Comparison of ENCODE assay signal across 27 mouse cellular contexts in genomic region chr11:121502000-121502860, GRCm38 (mm10). TPM values are rescaled to one million over a fixed set of nuclear protein-coding genes. Genes with fewer than 3 reads are reported as not detected.
DNase-seq lines count a peak whose midpoint lies in the region; ATAC-seq and TF ChIP-seq lines count a peak whose summit lies in the region.
"Had no signal": no experiment of that assay in that cellular context is flagged by ENCODE, and none has a peak within 500 bp of the region (broad histone marks: within the 10 kb centered on the region; RNA-seq: fewer than 3 reads in every experiment).

No protein-coding gene starts in this region.

- H3K9me3 ChIP-seq in embryonic facial prominence, embryonic 14.5 days (ENCODE audit: control insufficient read depth, low read length), result no peaks in the 10 kb centered on the region
- no peaks in the 10 kb centered on the region for H3K9me3 ChIP-seq in embryonic facial prominence, embryonic 10.5 days
- no peaks in the 10 kb centered on the region for H3K9me3 ChIP-seq in lung, embryonic 14.5 days (ENCODE audit: low read depth, low read length)
- no peaks in the 10 kb centered on the region for H3K9me3 ChIP-seq in midbrain, postnatal 0 days (ENCODE audit: low read length)
- H3K9me3 ChIP-seq: forebrain, embryonic 13.5 days; hindbrain, embryonic 15.5 days; intestine, embryonic 15.5 days; liver, embryonic 13.5 days; lung, embryonic 15.5 days; midbrain, embryonic 15.5 days had no signal

- H3K4me1 ChIP-seq in embryonic facial prominence, embryonic 14.5 days (ENCODE audit: control insufficient read depth, insufficient read depth, low read length), result no peaks in the 10 kb centered on the region
- H3K4me1 ChIP-seq in embryonic facial prominence, embryonic 10.5 days, result no peaks in the 10 kb centered on the region
- H3K4me1 ChIP-seq in lung, embryonic 14.5 days (ENCODE audit: insufficient read depth), result no peaks in the 10 kb centered on the region
- no peaks in the 10 kb centered on the region for H3K4me1 ChIP-seq in midbrain, postnatal 0 days (ENCODE audit: insufficient read depth, low read length)
- H3K4me1 ChIP-seq: forebrain, embryonic 13.5 days; hindbrain, embryonic 15.5 days; intestine, embryonic 15.5 days; lung, embryonic 15.5 days; midbrain, embryonic 15.5 days had no signal

- H3K27ac ChIP-seq in embryonic facial prominence, embryonic 14.5 days (replicated peaks; ENCODE audit: low read depth, low read length), result 0 out of 2 replicates have a peak overlapping the region, but pooled peaks have one; percentile 15
- no peak overlapping the region for H3K27ac ChIP-seq in embryonic facial prominence, embryonic 10.5 days (replicated peaks)
- H3K27ac ChIP-seq in lung, embryonic 14.5 days (ENCODE audit: low read depth), result no peak overlapping the region
- H3K27ac ChIP-seq in midbrain, postnatal 0 days (ENCODE audit: low read depth, low read length), result no peak overlapping the region
- H3K27ac ChIP-seq: forebrain, embryonic 13.5 days; hindbrain, embryonic 15.5 days; intestine, embryonic 15.5 days; liver, embryonic 13.5 days; lung, embryonic 15.5 days; midbrain, embryonic 15.5 days had no signal

- no peak for DNase-seq in embryonic facial prominence, embryonic 14.5 days (ENCODE audit: low spot score)
- no peak for DNase-seq in embryonic facial prominence, embryonic 10.5 days (ENCODE audit: low spot score)
- DNase-seq in lung, embryonic 14.5 days, result peak; percentile 72
- DNase-seq in lung, postnatal 4 days, result no peak
- peak; percentile 41 for DNase-seq in brain, embryonic 14.5 days (ENCODE audit: low read depth)
- no peak for DNase-seq in ovary, postnatal 14 days (ENCODE audit: low spot score)
- DNase-seq in midbrain, postnatal 0 days (ENCODE audit: low spot score), result no peak
- no peak for DNase-seq in adrenal gland, postnatal 4 days (ENCODE audit: low spot score in 2 of 2)
- DNase-seq: adrenal gland, postnatal 14 days; cerebellum, adult 18-20 months; cerebellum, postnatal 36 days; gastrocnemius, postnatal 10 days; heart, adult 11 months; heart, postnatal 36 days; kidney, adult 9 months; kidney, postnatal 25 days; liver, embryonic 13.5 days; right cerebral cortex, postnatal 4 days; thymus, postnatal 14 days had no signal

- TF ChIP-seq POLR2A in brain, embryonic 14.5 days (IDR thresholded peaks at IDR 0.05; ENCODE audit: borderline replicate concordance, extremely low read depth, insufficient read depth, insufficient read length, poor library complexity, severe bottlenecking), result no peak

- TF ChIP-seq CTCF in lung, embryonic 14.5 days (IDR thresholded peaks at IDR 0.05; ENCODE audit: low read depth), result no peak
- TF ChIP-seq CTCF in brain, embryonic 14.5 days (IDR thresholded peaks at IDR 0.05; ENCODE audit: borderline replicate concordance, extremely low read depth, insufficient read depth, insufficient read length), result no peak
- no peak for TF ChIP-seq CTCF in midbrain, postnatal 0 days (IDR thresholded peaks at IDR 0.05)

- H3K4me2 ChIP-seq in embryonic facial prominence, embryonic 14.5 days (ENCODE audit: low read depth, low read length), result no peak overlapping the region
- H3K4me2 ChIP-seq in lung, embryonic 14.5 days, result no peak overlapping the region
- no peak overlapping the region for H3K4me2 ChIP-seq in midbrain, postnatal 0 days (ENCODE audit: low read depth, low read length, poor library complexity, severe bottlenecking)
- H3K4me2 ChIP-seq: forebrain, embryonic 13.5 days; hindbrain, embryonic 15.5 days; intestine, embryonic 15.5 days; liver, embryonic 13.5 days; lung, embryonic 15.5 days; midbrain, embryonic 15.5 days had no signal

- H3K27me3 ChIP-seq in embryonic facial prominence, embryonic 14.5 days (replicated peaks; ENCODE audit: control insufficient read depth, insufficient read depth, low read length), result no peaks in the 10 kb centered on the region
- H3K27me3 ChIP-seq in embryonic facial prominence, embryonic 10.5 days (replicated peaks; ENCODE audit: low read depth, poor library complexity, severe bottlenecking), result no peaks in the 10 kb centered on the region
- H3K27me3 ChIP-seq in lung, embryonic 14.5 days (ENCODE audit: insufficient read depth, low read length), result no peaks in the 10 kb centered on the region
- no peaks in the 10 kb centered on the region for H3K27me3 ChIP-seq in midbrain, postnatal 0 days (ENCODE audit: insufficient read depth, low read length)
- H3K27me3 ChIP-seq: forebrain, embryonic 13.5 days; hindbrain, embryonic 15.5 days; intestine, embryonic 15.5 days; liver, embryonic 13.5 days; lung, embryonic 15.5 days; midbrain, embryonic 15.5 days had no signal

- H3K36me3 ChIP-seq in embryonic facial prominence, embryonic 14.5 days (ENCODE audit: control insufficient read depth, insufficient read depth, low read length), result peaks cover 27% of the 10 kb centered on the region
- H3K36me3 ChIP-seq in embryonic facial prominence, embryonic 10.5 days (replicated peaks), result peaks cover 84% of the 10 kb centered on the region
- peaks cover 23% of the 10 kb centered on the region; the same call in 1 of the 2 replicates for H3K36me3 ChIP-seq in lung, embryonic 14.5 days (ENCODE audit: insufficient read depth)
- peaks cover 26% of the 10 kb centered on the region for H3K36me3 ChIP-seq in midbrain, postnatal 0 days (ENCODE audit: insufficient read depth, low read length)
- H3K36me3 ChIP-seq: lung, embryonic 15.5 days had no signal

- peak; percentile 18; the same call in 1 of the 2 replicates for ATAC-seq in embryonic facial prominence, embryonic 14.5 days (ENCODE audit: low read depth)
- ATAC-seq in lung, embryonic 14.5 days (ENCODE audit: insufficient read depth), result no peak
- ATAC-seq in midbrain, postnatal 0 days (ENCODE audit: low FRiP score), result no peak
- ATAC-seq: activated CD4-positive, CD25-positive, alpha-beta regulatory T cell, adult 4 months; forebrain, embryonic 13.5 days; intestine, embryonic 15.5 days; midbrain, embryonic 15.5 days had no signal

- no peak overlapping the region for H3K9ac ChIP-seq in embryonic facial prominence, embryonic 14.5 days (ENCODE audit: low read depth, low read length)
- no peak overlapping the region for H3K9ac ChIP-seq in lung, embryonic 14.5 days
- H3K9ac ChIP-seq in midbrain, postnatal 0 days (replicated peaks; ENCODE audit: low read length, poor library complexity, severe bottlenecking), result no peak overlapping the region
- H3K9ac ChIP-seq: forebrain, embryonic 13.5 days; hindbrain, embryonic 15.5 days; intestine, embryonic 15.5 days; liver, embryonic 13.5 days; lung, embryonic 15.5 days; midbrain, embryonic 15.5 days had no signal

- H3K4me3 ChIP-seq in embryonic facial prominence, embryonic 14.5 days (ENCODE audit: low read depth, low read length), result no peak overlapping the region
- no peak overlapping the region for H3K4me3 ChIP-seq in embryonic facial prominence, embryonic 10.5 days
- no peak overlapping the region for H3K4me3 ChIP-seq in lung, embryonic 14.5 days (ENCODE audit: low read depth, low read length)
- H3K4me3 ChIP-seq in midbrain, postnatal 0 days (ENCODE audit: low read depth, low read length), result no peak overlapping the region
- H3K4me3 ChIP-seq: forebrain, embryonic 13.5 days; hindbrain, embryonic 15.5 days; intestine, embryonic 15.5 days; liver, embryonic 13.5 days; lung, embryonic 15.5 days; midbrain, embryonic 15.5 days had no signal

- WGBS in embryonic facial prominence, embryonic 14.5 days, result 59% methylated on average over 4 of the region's 4 CpGs
- WGBS in embryonic facial prominence, embryonic 10.5 days, result 89% methylated on average over 4 of the region's 4 CpGs
- WGBS in lung, embryonic 14.5 days, result 68% methylated on average over 4 of the region's 4 CpGs
- WGBS in midbrain, postnatal 0 days, result 89% methylated on average over 4 of the region's 4 CpGs

RNA-seq across cellular contexts. Expression of gene Zfp750, which starts 16.9 kb away (rescaled TPM):
- polyA plus RNA-seq in embryonic facial prominence, embryonic 14.5 days (2014; fragmentation: Nextera tagmentation; extraction: Ambion mirVana), result 9.9 and 12.4 TPM in 2 replicates
- polyA plus RNA-seq in embryonic facial prominence, embryonic 10.5 days (2016; fragmentation: Nextera tagmentation; extraction: Ambion mirVana), result 0.73 and 0.91 TPM in 2 replicates
- 0.09 and 0.34 TPM in 2 replicates for polyA plus RNA-seq in lung, embryonic 14.5 days (2014; fragmentation: Nextera tagmentation; extraction: Ambion mirVana)
- 0.45 and 0.62 TPM in 2 replicates for polyA plus RNA-seq in brain, embryonic 14.5 days (2012; rRNA removed)
- 0.33 and 0.71 TPM in 2 replicates for total RNA-seq in midbrain, postnatal 0 days (2014; rRNA removed)
- polyA plus RNA-seq in midbrain, postnatal 0 days (2015; fragmentation: Nextera tagmentation; extraction: Ambion mirVana), result 0.22 and 0.35 TPM in 2 replicates
- total RNA-seq in adrenal gland, postnatal 4 days (2021), result 1 to 10 TPM in 1 of 2 experiments, under 1 TPM in 1; 0.70 to 1.0 TPM
- total RNA-seq: gastrocnemius, postnatal 10 days; heart, postnatal 36 days; neutrophil, adult 5-6 weeks had no signal
- polyA plus RNA-seq: heart, embryonic 14.5 days had no signal

RNA-seq across cellular contexts. Expression of gene Tbcd, which starts 50.5 kb away (rescaled TPM):
- 38.8 and 40.3 TPM in 2 replicates for polyA plus RNA-seq in embryonic facial prominence, embryonic 14.5 days (2014; fragmentation: Nextera tagmentation; extraction: Ambion mirVana)
- 55.0 and 57.7 TPM in 2 replicates for polyA plus RNA-seq in embryonic facial prominence, embryonic 10.5 days (2016; fragmentation: Nextera tagmentation; extraction: Ambion mirVana)
- 36.8 and 41.3 TPM in 2 replicates for polyA plus RNA-seq in lung, embryonic 14.5 days (2014; fragmentation: Nextera tagmentation; extraction: Ambion mirVana)
- 80.9 and 84.6 TPM in 2 replicates for polyA plus RNA-seq in brain, embryonic 14.5 days (2012; rRNA removed)
- total RNA-seq in midbrain, postnatal 0 days (2014; rRNA removed), result 87.9 and 104 TPM in 2 replicates
- polyA plus RNA-seq in midbrain, postnatal 0 days (2015; fragmentation: Nextera tagmentation; extraction: Ambion mirVana), result 56.5 and 58.4 TPM in 2 replicates
- total RNA-seq in adrenal gland, postnatal 4 days (2021), result 10 to 100 TPM; 45.0 to 46.3 TPM

Comparison
In these comparisons a context has a peak if more than half of its experiments do, and no peak if none do; other contexts are left out.
1. DNase-seq: peak in lung, embryonic 14.5 days (single experiment) and brain, embryonic 14.5 days (single experiment); none in embryonic facial prominence, embryonic 14.5 days (single experiment), embryonic facial prominence, embryonic 10.5 days (single experiment), lung, postnatal 4 days (0 of 2), ovary, postnatal 14 days (single experiment), midbrain, postnatal 0 days (single experiment) and adrenal gland, postnatal 4 days (0 of 2).